Mouse (Mus musculus): ENCODE data around the gene Lair1. TPM values are rescaled to one million over a fixed set of nuclear protein-coding genes. Genes with fewer than 3 reads are reported as not detected.
A peak's percentile ranks its signal among the peaks of the same experiment; 100 is the strongest.
"Not testable (repeated sequence)": the region's sequence is repeated elsewhere in the genome, so short reads cannot be mapped to it uniquely, and the experiment has no call there.

Gene Lair1
- total RNA-seq (2021) = under 1 TPM; 0.26 to 0.38 TPM
- long read RNA-seq, experiment 1 = 0 reads
- long read RNA-seq, experiment 2 = 0 reads

- no peak for DNase-seq
Measured at GRCm38 (mm10) chr7:4063013-4063412, at the start of gene Lair1. Gene Lair1, minus strand, starts transcription at chr7:4063204.

DNA sequence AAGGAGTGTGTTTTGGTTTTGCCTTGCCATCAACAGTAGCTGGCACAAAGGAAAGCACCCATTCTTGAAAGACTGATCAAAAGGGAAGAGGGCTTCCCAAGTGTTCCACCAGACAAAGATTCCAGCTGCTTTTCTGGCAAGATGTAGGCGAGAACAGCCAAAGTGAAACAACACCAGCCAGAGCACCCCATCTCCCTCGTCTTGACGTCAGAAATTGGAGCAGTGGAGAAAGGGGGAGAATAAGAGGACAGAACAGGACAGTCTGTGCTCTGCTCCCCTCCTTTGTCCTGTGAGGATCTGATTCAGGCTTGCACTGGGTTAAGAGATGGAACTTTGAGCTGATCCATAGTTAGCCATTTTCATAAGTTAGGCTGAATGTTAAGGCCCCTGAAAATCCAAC, 48.8 kb upstream of the Lair1 start:
- DNase-seq = no peak

DNA sequence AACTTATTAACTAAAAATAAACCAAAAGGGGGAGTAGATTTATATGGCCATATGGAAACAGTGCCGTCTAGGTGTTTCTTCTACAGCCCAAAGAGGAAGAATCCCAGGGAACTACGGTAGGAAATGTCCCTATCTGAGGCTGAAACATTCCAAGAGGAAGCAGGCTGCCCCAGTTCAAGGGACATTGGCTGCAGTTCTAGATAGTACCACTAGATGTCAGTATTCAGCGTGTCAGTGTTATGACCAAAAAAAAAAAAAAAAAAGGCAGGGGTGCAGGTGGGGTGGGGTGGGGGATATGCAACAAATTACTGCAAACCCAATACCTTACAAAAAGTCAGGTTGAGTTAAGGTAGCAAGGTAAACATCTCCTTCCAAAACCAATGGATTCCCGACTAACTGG, 40.4 kb upstream of the Lair1 start:
- DNase-seq = no peak

- no peak for DNase-seq
Measured at GRCm38 (mm10) chr7:4101144-4101543, 38.1 kb upstream of the Lair1 start.

DNA sequence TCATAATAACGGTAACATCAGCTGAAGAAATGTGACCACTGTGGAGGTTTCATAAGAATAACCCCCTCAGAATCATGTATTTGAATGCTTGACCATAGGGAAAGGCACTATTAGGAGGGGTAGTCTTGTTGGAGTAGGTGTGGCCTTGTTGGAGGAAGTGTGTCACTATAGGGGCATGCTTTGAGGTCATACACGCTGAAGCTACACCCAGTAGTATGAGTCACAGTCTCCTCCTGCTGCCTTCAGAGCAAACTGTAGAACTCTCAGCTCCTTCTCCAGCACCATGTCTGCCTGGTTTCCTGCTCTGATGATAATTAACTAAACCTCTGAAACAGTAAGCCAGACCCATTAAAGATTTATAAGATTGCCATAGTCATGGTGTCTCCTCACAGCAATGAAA, 35.8 kb upstream of the Lair1 start:
- DNase-seq = no peak

GRCm38 (mm10) chr7:4098301-4098700, 35.3 kb upstream of the Lair1 start:
- DNase-seq = no peak

DNA sequence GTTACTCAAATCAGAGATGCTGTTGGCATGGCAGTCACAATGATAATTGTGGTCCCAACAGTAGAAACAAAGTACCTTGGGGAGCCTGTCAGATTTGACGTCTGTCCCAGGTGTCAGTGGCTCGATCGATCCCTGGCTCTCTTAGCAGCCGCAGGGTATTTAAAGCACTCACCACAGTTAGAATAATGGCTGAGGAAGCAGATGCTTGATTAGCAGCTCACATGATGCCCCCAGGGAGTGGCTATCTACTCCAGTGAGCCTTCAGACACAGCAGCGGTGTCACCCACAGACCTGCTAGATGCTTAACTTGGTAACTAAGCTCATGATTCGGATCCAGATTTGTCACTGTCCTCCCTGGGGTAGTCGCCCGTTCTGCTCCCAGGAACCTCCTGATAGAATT, 28.2 kb upstream of the Lair1 start:
- no peak for DNase-seq

DNA sequence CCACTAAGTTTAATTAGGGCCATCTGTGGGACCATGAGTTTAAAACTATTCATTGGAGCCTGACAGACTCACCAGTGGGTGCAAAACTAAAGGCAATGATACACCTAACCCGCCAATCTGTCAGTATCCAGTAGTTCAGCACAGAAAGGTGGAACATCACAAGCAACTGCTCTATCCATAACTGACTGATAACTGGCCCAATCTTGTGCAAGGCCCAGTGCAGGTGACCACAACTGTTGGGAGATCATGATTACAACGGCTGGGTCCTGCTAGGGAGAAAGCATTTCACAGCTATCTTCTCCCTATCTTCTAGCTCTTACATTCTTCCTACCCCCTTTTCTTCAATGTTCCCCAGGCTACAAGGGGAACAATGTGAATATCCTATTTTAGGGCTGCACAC, 25.7 kb upstream of the Lair1 start:
- DNase-seq = no peak

DNA sequence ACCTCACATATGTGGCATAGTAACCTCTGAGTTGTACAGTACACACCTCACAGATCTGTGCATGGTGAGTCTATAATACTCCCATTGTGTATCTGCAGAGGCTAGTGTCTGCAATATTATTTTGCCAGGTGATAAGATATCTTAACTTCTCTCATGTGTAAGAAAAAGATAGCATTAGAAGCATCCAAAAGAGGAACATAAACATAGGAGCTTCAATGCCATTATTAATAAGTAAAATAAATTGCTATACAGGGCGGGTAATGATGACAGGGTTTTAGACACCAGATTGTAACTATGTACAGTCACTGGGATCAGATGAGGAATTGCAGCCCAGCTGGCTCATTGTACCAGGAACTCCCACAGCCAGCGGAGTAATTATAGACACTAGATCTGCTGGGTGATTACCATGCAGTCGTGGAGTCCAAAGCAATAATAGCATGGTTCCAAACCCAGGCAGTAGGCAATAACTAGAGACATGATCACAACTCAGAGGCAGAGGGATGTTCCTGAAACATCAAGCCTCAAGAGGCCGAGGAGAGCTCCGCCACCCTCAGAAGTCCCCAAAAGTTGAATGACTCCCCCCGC, 25.0 kb upstream of the Lair1 start:
- DNase-seq = no peak

DNA sequence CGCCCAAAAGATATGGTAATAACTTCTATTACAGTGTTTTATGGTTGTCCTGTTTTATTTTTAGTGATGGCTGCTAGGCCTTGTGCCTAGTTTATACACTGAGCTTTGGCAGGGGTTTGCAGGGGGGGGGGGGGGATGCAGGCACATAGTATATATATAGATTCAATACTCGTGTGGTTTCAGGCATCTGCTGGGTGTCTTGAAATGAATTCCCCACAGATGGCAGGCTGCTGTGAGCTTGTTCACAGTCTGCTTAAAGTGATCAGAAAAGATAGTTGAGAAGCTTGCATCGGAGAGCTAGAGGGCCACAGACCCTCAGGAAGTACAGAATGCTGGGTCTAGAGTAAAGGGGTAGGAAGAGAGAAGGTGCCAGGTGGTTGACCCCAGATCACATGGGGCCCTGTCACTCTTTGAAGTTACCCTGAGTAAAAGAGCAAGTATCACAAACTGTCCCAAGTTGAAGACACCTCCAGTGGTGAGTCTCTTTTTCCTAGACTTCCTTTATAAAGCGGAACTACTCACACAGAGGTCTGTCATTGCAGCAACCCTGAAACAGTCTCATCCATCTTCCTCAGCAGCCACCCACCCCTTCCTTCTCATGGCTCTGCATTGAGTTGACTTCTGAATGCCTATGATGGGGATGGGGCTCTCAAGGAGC, 24.4 kb upstream of the Lair1 start:
- DNase-seq = no peak

GRCm38 (mm10) chr7:4085562-4085961, 22.6 kb upstream of the Lair1 start:
- DNase-seq = no peak

DNA sequence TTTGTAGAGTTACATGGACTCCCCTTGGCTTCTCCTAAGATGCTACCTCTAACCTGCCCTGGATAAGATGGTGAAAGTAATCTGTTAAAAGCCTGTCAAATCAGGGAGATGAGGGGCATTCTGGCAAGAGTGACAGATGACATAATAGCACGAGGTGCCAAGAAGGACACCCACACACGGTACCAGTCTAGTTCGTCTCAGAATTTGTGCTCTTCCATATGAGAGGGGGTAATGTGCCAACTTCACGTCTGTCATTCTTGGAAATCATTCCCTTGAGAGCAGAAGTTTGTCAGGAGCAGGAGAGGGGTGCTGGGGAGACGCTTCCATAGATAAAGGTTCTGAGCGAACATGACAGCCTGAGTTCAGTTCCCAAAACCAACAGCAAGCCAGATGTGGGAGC, 21.2 kb upstream of the Lair1 start:
- DNase-seq = no peak

GRCm38 (mm10) chr7:4082804-4083203, 19.8 kb upstream of the Lair1 start:
- DNase-seq = peak; percentile 8

DNA sequence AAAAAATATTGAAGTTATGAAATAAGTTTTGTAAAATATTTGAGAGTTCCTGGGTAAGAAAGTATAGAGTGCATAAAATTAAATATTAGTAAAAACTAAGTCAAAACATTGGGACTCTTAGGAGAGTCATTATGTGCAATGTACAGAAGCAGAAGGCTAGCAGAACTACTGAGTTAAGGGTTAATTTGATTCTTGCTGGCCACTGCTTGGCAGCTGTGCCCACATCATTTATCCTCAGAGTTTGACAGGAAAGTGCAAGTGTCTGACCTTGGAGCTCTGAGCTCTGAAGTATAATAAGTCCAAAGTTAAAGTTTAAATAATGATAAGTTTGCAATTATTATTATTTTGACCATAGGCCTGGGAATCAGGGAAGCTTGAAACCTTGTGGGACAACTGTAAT, 18.7 kb upstream of the Lair1 start:
- no peak for DNase-seq

- DNase-seq = no peak
Measured at GRCm38 (mm10) chr7:4080552-4080951, 17.5 kb upstream of the Lair1 start.

DNA sequence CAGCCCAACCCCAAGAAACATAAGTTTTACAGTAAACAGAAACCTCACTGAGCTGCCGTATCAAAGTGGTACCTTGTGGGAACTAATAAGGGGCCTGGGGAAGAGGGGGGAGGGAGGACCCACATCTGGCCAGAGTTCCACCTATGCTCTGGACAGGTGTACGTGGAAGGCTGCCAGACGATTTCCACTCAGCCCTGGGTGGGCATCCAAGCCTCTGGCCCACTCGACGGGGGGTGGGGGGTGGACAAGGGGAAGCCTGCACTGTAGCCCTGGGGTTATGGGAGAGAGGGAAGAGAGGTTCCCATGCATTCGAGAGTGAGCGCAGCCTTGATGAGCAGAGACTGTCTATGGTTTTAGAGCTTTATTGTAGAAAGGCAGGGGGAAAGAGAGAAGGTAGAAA, 16.5 kb upstream of the Lair1 start:
- no peak for DNase-seq

DNA sequence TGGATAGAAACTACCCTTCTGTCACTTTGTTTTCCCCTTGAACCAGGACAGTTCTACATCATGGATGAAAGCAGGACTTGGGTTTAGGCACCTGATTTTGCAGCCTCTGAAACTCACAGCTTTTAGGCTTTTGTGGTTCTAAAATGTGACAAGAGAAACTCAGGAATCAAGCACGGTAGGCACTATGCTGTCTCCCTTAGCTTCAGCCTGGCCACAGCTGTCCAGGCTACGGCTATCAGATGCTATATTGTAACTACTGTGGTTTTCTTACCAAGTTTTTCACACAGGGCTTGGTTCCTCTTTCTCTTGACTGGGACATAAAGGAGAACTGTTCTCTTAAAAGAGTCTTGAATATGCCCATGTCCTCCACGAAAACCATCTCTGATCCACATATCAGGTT, 10.1 kb upstream of the Lair1 start:
- no peak for DNase-seq

GRCm38 (mm10) chr7:4071066-4071465, 8.1 kb upstream of the Lair1 start:
- no peak for DNase-seq

- DNase-seq = no peak
Measured at GRCm38 (mm10) chr7:4063714-4064425, 866 bp upstream of the Lair1 start.

GRCm38 (mm10) chr7:4060602-4061188, 2.3 kb downstream of the Lair1 start:
- DNase-seq = not testable (repeated sequence)

DNA sequence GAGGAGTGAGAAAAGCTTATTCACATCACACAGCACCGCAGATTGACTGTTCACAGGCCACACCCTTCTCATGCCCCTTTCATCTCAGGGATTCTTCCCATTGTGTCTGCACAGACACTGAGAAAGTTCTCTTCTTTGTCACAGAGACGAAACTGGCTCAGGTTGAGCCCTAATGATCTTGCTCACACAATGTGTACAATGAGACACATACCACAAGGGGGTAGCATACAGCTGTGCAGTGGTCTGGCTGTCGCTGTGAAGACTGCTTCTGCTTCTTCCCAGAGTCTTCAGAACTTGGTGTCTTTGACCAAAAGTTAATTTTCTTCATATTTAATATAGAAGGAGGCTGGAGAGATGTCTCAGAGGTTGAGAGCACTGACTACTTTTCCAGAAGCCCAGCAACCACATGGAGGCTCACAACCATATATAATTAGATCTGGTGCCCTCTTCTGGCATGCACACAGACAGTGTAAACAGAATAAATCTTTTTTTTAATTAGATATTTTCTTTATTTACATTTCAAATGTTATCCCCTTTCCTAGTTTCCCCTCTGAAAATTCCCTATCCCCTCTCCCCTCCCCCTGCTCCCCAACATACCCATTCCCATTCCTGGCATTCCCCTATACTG, 36.1 kb downstream of the Lair1 start:
- no peak for DNase-seq

GRCm38 (mm10) chr7:4004636-4005035, 58.4 kb downstream of the Lair1 start:
- DNase-seq = not testable (repeated sequence)

- not testable (repeated sequence) for DNase-seq
Measured at GRCm38 (mm10) chr7:4003996-4004395, 59.0 kb downstream of the Lair1 start.
